ENCODE assay signal across 7 mouse cellular contexts in genomic region chr11:94265134-94265785, GRCm38 (mm10). TPM values are rescaled to one million over a fixed set of nuclear protein-coding genes. Genes with fewer than 3 reads are reported as not detected.
DNase-seq lines count a peak whose midpoint lies in the region; ATAC-seq and TF ChIP-seq lines count a peak whose summit lies in the region.

No protein-coding gene starts in this region.

- TF ChIP-seq EP300 in heart, postnatal 0 days (IDR thresholded peaks at IDR 0.05; ENCODE audit: low read depth): no peak

- peak overlapping the region; percentile 43 for H3K9ac ChIP-seq in heart, postnatal 0 days (replicated peaks; ENCODE audit: low read depth, low read length)

- peak; percentile 41 for DNase-seq in MEL-GATA-1-ER (ENCODE audit: extremely low read depth, low read depth)
- DNase-seq in heart, postnatal 0 days (ENCODE audit: low spot score): peak; percentile 83
- DNase-seq in kidney, postnatal 4 days: peak; percentile 80 to 86
- DNase-seq in lung, postnatal 4 days: peak; percentile 73 to 77
- peak; percentile 47 for DNase-seq in right cerebral cortex, adult 18-20 months

- TF ChIP-seq CTCF in bone marrow macrophage, adult 2 months (IDR thresholded peaks at IDR 0.05; ENCODE audit: low read depth, low read length): peak; percentile 54
- TF ChIP-seq CTCF in heart, postnatal 0 days (IDR thresholded peaks at IDR 0.05; ENCODE audit: low read depth): peak; percentile 60

- no peak for TF ChIP-seq POLR2A in bone marrow macrophage, adult 2 months (IDR thresholded peaks at IDR 0.05; ENCODE audit: borderline replicate concordance, low read depth, low read length)

- H3K4me2 ChIP-seq in heart, postnatal 0 days (ENCODE audit: low read depth, low read length): peak overlapping the region; percentile 71

- no peaks in the 10 kb centered on the region for H3K36me3 ChIP-seq in heart, postnatal 0 days (replicated peaks; ENCODE audit: control insufficient read depth, insufficient read depth, low read length)

- no peaks in the 10 kb centered on the region for H3K27me3 ChIP-seq in heart, postnatal 0 days (ENCODE audit: control insufficient read depth, insufficient read depth, low read length)

- peaks cover 10% of the 10 kb centered on the region for H3K4me1 ChIP-seq in bone marrow macrophage, adult 2 months (ENCODE audit: control insufficient read depth, insufficient read depth, low read length)
- H3K4me1 ChIP-seq in heart, postnatal 0 days (ENCODE audit: control insufficient read depth, insufficient read depth): 0 out of 2 replicates have a peak, but pooled peaks cover 4% of the 10 kb centered on the region

- no peaks in the 10 kb centered on the region for H3K9me3 ChIP-seq in heart, postnatal 0 days (replicated peaks; ENCODE audit: control insufficient read depth, low read length)

- H3K4me3 ChIP-seq in bone marrow macrophage, adult 2 months (ENCODE audit: insufficient read depth, low read length): peak overlapping the region; percentile 33
- H3K4me3 ChIP-seq in heart, postnatal 0 days (ENCODE audit: low read depth, low read length): peak overlapping the region; percentile 43

- under 1% methylated on average over 18 of the region's 18 CpGs for WGBS in heart, postnatal 0 days

- H3K27ac ChIP-seq in bone marrow macrophage, adult 2 months (ENCODE audit: insufficient read depth, low read depth, low read length): no peak overlapping the region
- peak overlapping the region; percentile 68 for H3K27ac ChIP-seq in heart, postnatal 0 days (ENCODE audit: low read depth)

- ATAC-seq in erythroblast, adult 5-6 weeks (replicated peaks; ENCODE audit: low FRiP score, poor library complexity, severe bottlenecking): peak; percentile 54
- peak; percentile 84 for ATAC-seq in heart, postnatal 0 days (ENCODE audit: insufficient read depth, low read depth)

RNA-seq across cellular contexts. Expression of gene Gm21885, which starts 16.4 kb away (rescaled TPM):
- not detected in 2 replicates for polyA plus RNA-seq in bone marrow macrophage, adult 2 months (2012; ENCODE audit: insufficient read depth, insufficient read length, missing spikeins)
- total RNA-seq in erythroblast, adult 5-6 weeks (2015; ENCODE audit: low replicate concordance): not detected in 2 replicates
- total RNA-seq in erythroblast, adult 5-6 weeks (2017; ENCODE audit: low replicate concordance): not detected in 2 replicates
- not detected in 2 replicates for total RNA-seq in heart, postnatal 0 days (2014; rRNA removed; ENCODE audit: low replicate concordance)
- polyA plus RNA-seq in heart, postnatal 0 days (2015; fragmentation: Nextera tagmentation; extraction: Ambion mirVana): 0.15 and 0.30 TPM in 2 replicates

RNA-seq across cellular contexts. Expression of gene Wfikkn2, which starts 19.5 kb away (rescaled TPM):
- not detected in 2 replicates for polyA plus RNA-seq in bone marrow macrophage, adult 2 months (2012; ENCODE audit: insufficient read depth, insufficient read length, missing spikeins)
- total RNA-seq in erythroblast, adult 5-6 weeks (2015; ENCODE audit: low replicate concordance): not detected in 2 replicates
- not detected in 2 replicates for total RNA-seq in erythroblast, adult 5-6 weeks (2017; ENCODE audit: low replicate concordance)
- 0.76 and 2.7 TPM in 2 replicates for total RNA-seq in heart, postnatal 0 days (2014; rRNA removed; ENCODE audit: low replicate concordance)
- 1.6 and 1.7 TPM in 2 replicates for polyA plus RNA-seq in heart, postnatal 0 days (2015; fragmentation: Nextera tagmentation; extraction: Ambion mirVana)

RNA-seq across cellular contexts. Expression of gene Tob1, which starts 54.0 kb away (rescaled TPM):
- 16.7 and 17.1 TPM in 2 replicates for polyA plus RNA-seq in bone marrow macrophage, adult 2 months (2012; ENCODE audit: insufficient read depth, insufficient read length, missing spikeins)
- 3.5 and 6.1 TPM in 2 replicates for total RNA-seq in erythroblast, adult 5-6 weeks (2015; ENCODE audit: low replicate concordance)
- 5.3 and 7.5 TPM in 2 replicates for total RNA-seq in erythroblast, adult 5-6 weeks (2017; ENCODE audit: low replicate concordance)
- 20.3 and 42.6 TPM in 2 replicates for total RNA-seq in heart, postnatal 0 days (2014; rRNA removed; ENCODE audit: low replicate concordance)
- 69.3 and 72.5 TPM in 2 replicates for polyA plus RNA-seq in heart, postnatal 0 days (2015; fragmentation: Nextera tagmentation; extraction: Ambion mirVana)

RNA-seq across cellular contexts. Expression of gene Luc7l3, which starts 56.5 kb away (rescaled TPM):
- polyA plus RNA-seq in bone marrow macrophage, adult 2 months (2012; ENCODE audit: insufficient read depth, insufficient read length, missing spikeins): 146 and 206 TPM in 2 replicates
- 140 and 142 TPM in 2 replicates for total RNA-seq in erythroblast, adult 5-6 weeks (2015; ENCODE audit: low replicate concordance)
- 373 and 416 TPM in 2 replicates for total RNA-seq in erythroblast, adult 5-6 weeks (2017; ENCODE audit: low replicate concordance)
- 17.9 and 29.2 TPM in 2 replicates for total RNA-seq in heart, postnatal 0 days (2014; rRNA removed; ENCODE audit: low replicate concordance)
- 49.2 and 51.9 TPM in 2 replicates for polyA plus RNA-seq in heart, postnatal 0 days (2015; fragmentation: Nextera tagmentation; extraction: Ambion mirVana)
